Mouse (Mus musculus) lung, postnatal 0 days (tissue): ENCODE data around the gene Pea15a.
"Not testable (repeated sequence)": the region's sequence is repeated elsewhere in the genome, so short reads cannot be mapped to it uniquely, and the experiment has no call there.

Source experiments
- CTCF ChIP-seq: IDR thresholded peaks from 2 replicates; pipeline ENCODE4 v1.5.1; 2016; ENCODE audit warnings: antibody characterized with exemption, mild to moderate bottlenecking
- EP300 ChIP-seq: IDR thresholded peaks from 2 replicates; pipeline ENCODE4 v1.6.1; 2016; ENCODE audit warnings: antibody characterized with exemption, mild to moderate bottlenecking, control low read depth

- TF ChIP-seq CTCF, EP300: not testable (repeated sequence)
Observed at GRCm38 (mm10) chr1:172244645-172245044, 38.0 kb upstream of the Pea15a start.
